Mouse (Mus musculus): ENCODE data around the gene Dynll2. TPM values are rescaled to one million over a fixed set of nuclear protein-coding genes. Genes with fewer than 3 reads are reported as not detected.

Gene Dynll2
- 110 TPM for polyA plus RNA-seq (2014; fragmentation: Illumina TruSeq; extraction: RNeasy Lipid Tissue Mini Kit (QIAGEN cat#74804); ENCODE audit: low replicate concordance)

DNA sequence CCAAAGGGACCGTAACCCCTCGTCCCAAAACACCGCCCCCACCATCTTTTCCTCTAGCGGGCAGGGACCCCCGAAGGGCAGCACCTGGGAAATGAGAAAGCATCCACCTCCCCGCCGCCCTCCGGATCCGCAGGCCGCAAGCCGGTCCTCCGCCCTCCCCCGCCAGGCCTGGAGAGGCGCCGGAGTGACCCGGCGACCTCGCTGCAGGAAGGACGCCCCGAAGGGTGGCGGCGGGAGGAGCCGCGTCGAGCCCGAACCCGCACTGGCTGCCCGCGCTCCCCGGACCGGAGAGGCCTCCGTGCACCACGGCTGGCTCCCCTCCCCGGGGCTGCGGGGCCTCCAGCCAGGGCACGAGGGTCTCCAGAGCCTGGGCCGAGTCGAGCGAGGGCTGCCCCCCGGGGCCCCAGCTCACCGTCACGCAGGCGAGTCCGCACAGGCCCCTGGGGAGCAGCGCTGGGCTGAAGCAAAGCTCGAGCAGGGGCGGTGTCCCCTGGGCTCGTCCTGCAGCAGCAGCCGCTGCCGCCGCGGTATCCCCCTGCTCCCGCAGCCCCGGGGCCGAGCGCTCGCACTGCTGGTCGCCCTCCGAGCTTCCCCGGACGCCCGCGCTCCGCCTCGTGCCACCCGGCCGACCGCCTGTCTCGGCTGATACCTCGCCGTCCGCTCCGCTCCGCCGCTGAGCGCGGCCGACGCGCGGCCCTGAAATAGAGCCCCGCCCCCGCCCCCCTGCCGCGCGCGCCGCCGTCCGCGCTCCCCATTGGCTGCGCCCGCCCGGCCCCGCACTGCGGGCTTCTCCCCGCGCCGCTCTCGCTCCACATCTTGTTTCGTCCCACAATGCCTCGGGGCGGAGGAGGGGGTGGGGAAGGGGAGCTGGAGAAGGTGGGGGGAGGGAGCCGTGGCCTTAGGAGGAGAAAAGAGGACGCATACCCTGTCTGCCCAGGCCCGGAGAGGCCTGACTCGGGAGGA lies at the start of gene Dynll2:
TSS of gene Dynll2 (minus strand) at position 703 of the 963 bp plus-strand sequence.

Other genes starting within 250 kb of the Dynll2 start
- 6.7 TPM for gene Supt4a, start 250.0 kb downstream of the Dynll2 start, polyA plus RNA-seq (2014; fragmentation: Illumina TruSeq; extraction: RNeasy Lipid Tissue Mini Kit (QIAGEN cat#74804); ENCODE audit: low replicate concordance)
- not detected for gene Tspoap1, start 227.0 kb downstream of the Dynll2 start, polyA plus RNA-seq (2014; fragmentation: Illumina TruSeq; extraction: RNeasy Lipid Tissue Mini Kit (QIAGEN cat#74804); ENCODE audit: low replicate concordance)
- gene Mpo, start 194.0 kb downstream of the Dynll2 start, polyA plus RNA-seq (2014; fragmentation: Illumina TruSeq; extraction: RNeasy Lipid Tissue Mini Kit (QIAGEN cat#74804); ENCODE audit: low replicate concordance) = not detected
- gene Lpo, start 159.2 kb downstream of the Dynll2 start, polyA plus RNA-seq (2014; fragmentation: Illumina TruSeq; extraction: RNeasy Lipid Tissue Mini Kit (QIAGEN cat#74804); ENCODE audit: low replicate concordance) = not detected
- gene Mks1, start 134.3 kb downstream of the Dynll2 start, polyA plus RNA-seq (2014; fragmentation: Illumina TruSeq; extraction: RNeasy Lipid Tissue Mini Kit (QIAGEN cat#74804); ENCODE audit: low replicate concordance) = 0.63 TPM
- gene Epx, start 112.0 kb downstream of the Dynll2 start, polyA plus RNA-seq (2014; fragmentation: Illumina TruSeq; extraction: RNeasy Lipid Tissue Mini Kit (QIAGEN cat#74804); ENCODE audit: low replicate concordance) = not detected
- not detected for gene Olfr462, start 95.3 kb downstream of the Dynll2 start, polyA plus RNA-seq (2014; fragmentation: Illumina TruSeq; extraction: RNeasy Lipid Tissue Mini Kit (QIAGEN cat#74804); ENCODE audit: low replicate concordance)
- not detected for gene Olfr463, start 90.1 kb downstream of the Dynll2 start, polyA plus RNA-seq (2014; fragmentation: Illumina TruSeq; extraction: RNeasy Lipid Tissue Mini Kit (QIAGEN cat#74804); ENCODE audit: low replicate concordance)
- gene Olfr464, start 66.6 kb downstream of the Dynll2 start, polyA plus RNA-seq (2014; fragmentation: Illumina TruSeq; extraction: RNeasy Lipid Tissue Mini Kit (QIAGEN cat#74804); ENCODE audit: low replicate concordance) = not detected
- 804 TPM for gene Srsf1, start 59.8 kb upstream of the Dynll2 start, polyA plus RNA-seq (2014; fragmentation: Illumina TruSeq; extraction: RNeasy Lipid Tissue Mini Kit (QIAGEN cat#74804); ENCODE audit: low replicate concordance)
- gene Vezf1, start 80.7 kb upstream of the Dynll2 start, polyA plus RNA-seq (2014; fragmentation: Illumina TruSeq; extraction: RNeasy Lipid Tissue Mini Kit (QIAGEN cat#74804); ENCODE audit: low replicate concordance) = 76.0 TPM
- 0.59 TPM for gene Cuedc1, start 110.5 kb upstream of the Dynll2 start, polyA plus RNA-seq (2014; fragmentation: Illumina TruSeq; extraction: RNeasy Lipid Tissue Mini Kit (QIAGEN cat#74804); ENCODE audit: low replicate concordance)
- 91.4 TPM for gene Mrps23, start 216.9 kb upstream of the Dynll2 start, polyA plus RNA-seq (2014; fragmentation: Illumina TruSeq; extraction: RNeasy Lipid Tissue Mini Kit (QIAGEN cat#74804); ENCODE audit: low replicate concordance)